Mouse (Mus musculus) right cerebral cortex, postnatal 10 days (tissue): ENCODE results near the gene Trpv2.

Experiments used
- DNase-seq, 2 experiments: peaks; one replicate each; pipeline ENCODE4 v3.0.0; 2021; ENCODE audit warnings: low spot score in 2 of 2

The Trpv2 gene

GRCm38 (mm10) chr11:62603312-62604056, 29.2 kb downstream of the Trpv2 start:
- DNase-seq = no peak

DNA sequence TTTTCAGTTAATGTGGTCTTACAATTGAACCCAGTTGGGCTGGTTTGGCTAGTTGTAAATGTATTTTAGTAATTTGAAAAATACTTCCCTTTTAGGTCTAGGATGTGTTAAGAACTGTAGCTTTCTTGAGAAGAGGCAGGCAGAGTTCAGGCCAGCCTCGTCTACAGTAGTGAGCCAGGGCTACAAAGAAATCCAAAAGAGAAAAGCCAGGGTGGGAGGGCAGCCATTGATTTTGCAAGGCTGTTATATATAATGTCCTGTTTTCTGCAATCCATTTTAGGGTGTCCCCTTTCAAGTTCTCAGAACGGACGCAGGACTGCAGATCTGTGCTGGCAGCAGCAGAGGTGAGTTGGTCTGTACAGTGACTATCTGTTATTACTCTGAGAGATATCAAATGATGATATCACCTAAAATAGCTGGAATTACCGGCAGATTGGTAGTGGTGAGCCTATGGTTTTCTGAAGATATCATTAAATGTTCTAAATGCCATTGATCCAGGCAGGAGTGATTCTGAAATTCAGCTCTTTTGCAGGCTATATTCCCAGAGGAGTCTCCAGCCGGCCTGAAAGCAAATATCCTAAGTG, 29.9 kb downstream of the Trpv2 start:
- no peak for DNase-seq

- DNase-seq = no peak
Measured at GRCm38 (mm10) chr11:62604886-62605618, 30.8 kb downstream of the Trpv2 start.

- no peak for DNase-seq
Measured at GRCm38 (mm10) chr11:62605619-62606298, 31.5 kb downstream of the Trpv2 start.

- no peak for DNase-seq
Measured at GRCm38 (mm10) chr11:62606299-62607169, 32.2 kb downstream of the Trpv2 start.

GRCm38 (mm10) chr11:62607170-62607951, 33.1 kb downstream of the Trpv2 start:
- no peak for DNase-seq

GRCm38 (mm10) chr11:62607952-62608201, 33.6 kb downstream of the Trpv2 start:
- DNase-seq = no peak

DNA sequence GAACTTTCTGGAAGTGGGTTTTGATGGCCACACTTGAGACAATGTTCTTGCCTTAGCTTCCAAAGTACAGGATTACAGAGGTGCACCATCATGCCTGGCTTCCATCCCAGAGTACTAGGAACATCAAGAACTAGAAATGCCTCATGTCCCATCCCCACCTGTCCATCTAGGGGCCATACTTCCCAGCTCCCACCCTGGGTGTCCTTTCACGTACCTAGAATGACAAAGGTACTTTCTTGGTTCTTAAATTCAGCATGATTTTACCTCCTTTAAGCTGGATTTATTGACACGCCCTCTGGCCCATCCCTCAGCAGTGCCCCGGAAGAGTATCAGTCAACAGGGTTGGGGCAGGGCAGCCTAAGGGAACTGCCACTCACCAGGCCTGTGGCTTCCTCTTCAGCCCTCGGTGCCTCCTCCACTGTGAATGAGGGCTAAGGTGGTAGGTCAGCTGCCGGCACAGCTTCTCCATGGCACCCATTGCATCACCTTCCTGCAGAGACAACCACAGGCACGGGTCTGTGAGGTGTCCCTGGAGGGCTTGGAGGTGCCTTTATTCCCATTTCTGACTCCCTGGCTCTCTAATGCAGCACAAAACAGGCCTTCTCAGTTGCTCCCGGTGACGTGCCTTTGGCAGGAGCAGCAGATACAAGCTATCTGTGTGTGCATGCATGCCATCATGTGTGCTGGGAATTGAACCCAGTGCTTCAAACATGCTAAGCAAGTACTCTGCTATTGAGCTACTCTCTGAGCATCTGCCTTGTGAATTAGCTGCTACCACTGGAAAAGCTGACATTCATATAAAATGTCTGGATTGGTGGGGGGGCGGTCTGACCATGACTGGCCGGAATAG, 34.8 kb downstream of the Trpv2 start:
- DNase-seq = no peak

DNA sequence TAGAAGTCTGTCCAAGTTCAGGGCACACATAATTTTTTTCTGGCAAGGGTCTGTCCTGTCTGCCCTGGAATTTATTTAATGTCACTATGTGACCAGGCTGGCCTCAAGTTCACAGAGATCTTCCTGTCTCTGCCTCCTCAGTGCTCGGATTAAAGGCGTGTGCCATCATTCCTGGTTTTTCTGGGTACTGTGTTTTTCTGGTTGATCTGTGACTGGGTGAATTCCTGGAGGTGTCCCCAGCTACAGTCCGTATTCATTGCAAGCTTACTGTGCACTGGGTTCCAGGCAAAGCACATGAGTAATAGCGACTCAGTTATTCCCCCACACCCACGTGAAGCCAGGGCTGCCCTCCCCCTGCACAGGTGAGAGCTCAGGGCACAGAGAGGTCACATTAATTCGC, 36.0 kb downstream of the Trpv2 start:
- DNase-seq = no peak

GRCm38 (mm10) chr11:62612604-62613003, 38.3 kb downstream of the Trpv2 start:
- no peak for DNase-seq

GRCm38 (mm10) chr11:62613657-62614365, 39.5 kb downstream of the Trpv2 start:
- peak; percentile 96 to 97 for DNase-seq

DNA sequence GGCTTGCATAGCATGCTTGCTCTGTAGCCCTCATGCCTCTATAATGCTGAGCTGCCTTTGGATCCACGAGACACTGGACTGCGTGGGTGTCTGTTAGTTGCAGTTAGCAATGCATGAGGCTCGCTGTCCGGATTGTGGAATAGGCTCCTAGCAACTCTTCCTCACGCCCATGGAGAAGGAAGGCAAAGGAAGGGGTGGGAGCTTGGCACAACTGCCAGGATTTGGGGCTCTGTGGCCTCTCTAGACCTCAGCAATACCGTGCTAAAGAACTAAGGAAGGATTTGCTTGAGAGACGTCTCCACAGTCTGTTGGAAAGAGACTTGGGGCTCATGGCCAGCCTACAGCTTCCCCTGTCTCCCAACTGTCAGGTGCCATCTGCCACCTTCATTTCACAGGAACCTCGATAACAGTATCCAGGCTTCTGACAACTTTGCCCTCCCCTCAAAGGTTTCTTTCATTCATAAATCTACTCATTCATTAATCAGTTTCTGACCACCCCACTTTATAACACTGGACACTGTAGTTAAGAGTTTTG, 40.7 kb downstream of the Trpv2 start:
- DNase-seq = no peak

GRCm38 (mm10) chr11:62615456-62615855, 41.2 kb downstream of the Trpv2 start:
- no peak for DNase-seq

DNA sequence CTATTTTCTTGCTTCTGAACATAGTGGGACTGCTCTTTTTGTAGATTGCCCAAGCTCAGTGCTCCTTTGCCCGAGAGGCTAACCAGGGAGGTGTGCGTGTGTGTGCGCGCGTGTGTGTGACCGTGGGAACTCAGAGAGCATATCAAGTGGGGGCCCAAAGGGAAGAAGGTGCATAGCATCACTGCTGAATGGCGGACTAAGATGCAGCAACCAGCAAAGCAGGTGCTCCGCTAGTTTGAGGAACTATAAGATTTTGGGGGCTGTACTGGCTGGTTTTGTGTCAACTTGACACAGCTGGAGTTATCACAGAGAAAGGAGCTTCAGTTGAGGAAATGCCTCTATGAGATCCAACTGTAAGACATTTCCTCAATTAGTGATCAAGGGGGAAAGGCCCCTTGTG, 46.8 kb downstream of the Trpv2 start:
- no peak for DNase-seq

DNA sequence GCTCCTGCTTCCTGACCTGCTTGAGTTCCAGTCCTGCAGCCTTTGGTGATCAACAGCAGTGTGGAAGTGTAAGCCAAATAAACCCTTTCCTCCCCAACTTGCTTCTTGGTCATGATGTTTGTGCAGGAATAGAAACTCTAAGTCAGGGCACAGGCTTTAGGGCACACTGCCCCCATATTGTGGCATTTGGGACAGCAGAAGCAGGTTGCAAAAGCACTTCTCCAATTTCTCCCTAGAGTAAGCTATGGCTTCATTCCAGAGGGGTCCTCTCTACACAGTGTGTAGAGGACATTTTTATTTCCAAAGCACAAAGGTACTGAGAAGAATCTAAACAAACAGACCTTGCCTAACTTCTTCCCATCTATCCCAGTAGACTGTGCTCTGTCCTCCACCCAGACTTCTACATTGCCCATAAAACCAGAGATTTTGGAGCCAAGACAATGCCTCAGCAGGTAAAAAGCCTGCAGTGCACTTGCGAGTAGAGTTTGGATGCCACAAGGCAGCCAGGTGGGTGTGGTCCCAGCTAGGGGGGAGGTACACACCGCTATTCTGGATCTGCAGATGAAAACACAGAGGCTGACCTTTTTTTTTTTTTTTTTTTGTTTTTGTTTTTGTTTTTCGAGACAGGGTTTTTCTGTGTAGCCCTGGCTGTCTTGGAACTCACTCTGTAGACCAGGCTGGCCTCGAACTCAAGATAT, 47.4 kb downstream of the Trpv2 start:
- no peak for DNase-seq

- no peak for DNase-seq
Measured at GRCm38 (mm10) chr11:62622850-62623249, 48.6 kb downstream of the Trpv2 start.

DNA sequence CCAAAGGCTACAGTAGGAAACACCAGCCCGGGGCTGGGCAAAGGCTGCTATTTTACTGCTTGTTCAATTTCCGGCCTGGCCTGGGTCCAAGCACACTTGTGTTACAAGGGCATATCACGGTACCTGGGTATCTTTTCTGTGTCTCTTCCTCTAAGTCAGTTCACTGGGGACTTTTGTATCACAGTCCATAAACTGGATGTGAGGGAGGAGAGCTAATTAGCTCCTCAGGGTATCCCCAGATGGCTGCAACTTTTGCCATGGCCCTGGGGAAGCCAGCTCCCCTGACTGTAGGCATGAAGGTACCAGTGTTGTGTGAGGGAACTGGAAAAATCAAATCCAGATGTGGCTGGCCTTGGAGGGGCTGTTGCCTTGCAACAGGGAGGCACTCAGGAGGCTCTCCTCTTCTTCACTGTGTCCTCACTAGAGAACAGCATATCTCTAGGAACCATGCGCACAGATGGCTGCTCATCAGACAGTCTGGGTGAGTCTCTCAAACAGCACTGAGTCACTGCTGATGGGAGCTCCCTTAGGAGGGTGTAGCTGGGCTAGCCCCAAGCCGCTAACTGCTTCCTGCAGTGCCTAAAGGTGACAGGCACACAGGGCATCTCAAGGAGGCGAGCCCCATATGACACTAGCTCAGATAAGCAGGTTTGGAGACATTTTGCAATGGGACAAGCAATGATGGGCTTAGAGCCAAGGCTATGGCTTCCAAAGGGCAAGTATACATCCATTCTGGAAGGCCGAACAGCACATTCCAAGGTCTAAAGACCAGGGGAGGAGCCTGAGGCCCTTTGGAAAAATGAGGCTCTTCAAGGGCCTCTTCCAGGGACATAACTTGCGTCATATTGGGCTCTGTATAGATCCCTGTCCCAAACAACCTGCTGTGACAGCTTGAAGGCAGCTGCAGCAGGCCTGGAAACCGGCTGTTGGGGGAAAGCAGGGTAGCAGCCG, 50.3 kb downstream of the Trpv2 start:
- peak; percentile 74 to 85 for DNase-seq
